Mouse (Mus musculus) midbrain, embryonic 15.5 days (tissue): ENCODE measurements around the gene Snx8. TPM values are rescaled to one million over a fixed set of nuclear protein-coding genes. Genes with fewer than 3 reads are reported as not detected.

Experiments
- ATAC-seq: fragments of 200-750 bp; cut with Nextera tagmentation; replicated peaks from 2 replicates; pipeline ENCODE4 v1.8.0; 2017; ENCODE audit warnings: moderate TSS enrichment
- H3K27ac ChIP-seq: fragments of 300-500 bp; sonication (generic); 2 replicates; pipeline ENCODE4 v1.5.1; 2015; ENCODE audit warnings: mild to moderate bottlenecking, inconsistent platforms
- H3K27me3 ChIP-seq: fragments of 300-500 bp; sonication (generic); replicated peaks from 2 replicates; pipeline ENCODE4 v1.6.1; 2015; ENCODE audit warnings: inconsistent platforms
- H3K36me3 ChIP-seq: fragments of 300-500 bp; sonication (generic); replicated peaks from 2 replicates; pipeline ENCODE4 v1.6.1; 2015; ENCODE audit warnings: inconsistent platforms
- H3K4me1 ChIP-seq: fragments of 300-500 bp; sonication (generic); 2 replicates; pipeline ENCODE4 v1.6.1; 2015; ENCODE audit warnings: inconsistent platforms
- H3K4me2 ChIP-seq: fragments of 300-500 bp; sonication (generic); 2 replicates; pipeline ENCODE4 v1.6.1; 2015; ENCODE audit warnings: inconsistent platforms, mild to moderate bottlenecking, moderate library complexity
- H3K4me3 ChIP-seq: fragments of 300-500 bp; sonication (generic); 2 replicates; pipeline ENCODE4 v1.5.1; 2015; ENCODE audit warnings: mild to moderate bottlenecking, inconsistent platforms
- H3K9ac ChIP-seq: fragments of 300-500 bp; sonication (generic); 2 replicates; pipeline ENCODE4 v1.6.1; 2015; ENCODE audit warnings: mild to moderate bottlenecking, inconsistent platforms
- H3K9me3 ChIP-seq: fragments of 300-500 bp; sonication (generic); 2 replicates; pipeline ENCODE4 v1.6.1; 2016; ENCODE audit warnings: inconsistent platforms
- WGBS: fragments of 180-500 bp; shearing (Covaris S2); methylation state at CpG from one replicate; pipeline ENCODE4 v1.1.7; 2015; ENCODE audit warnings: mixed read lengths; 5-methylcytosine and 5-hydroxymethylcytosine counted together
- polyA plus RNA-seq: library from polyadenylated mRNA; unstranded; fragments of >200 nt; fragmentation: Nextera tagmentation; extraction: Ambion mirVana; gene quantifications from 2 replicates; pipeline ENCODE4 v1.2.1, GENCODE M21; 2015

The Snx8 gene
- polyA plus RNA-seq, 1 experiment from 2014 or later = 40.5 TPM

DNA sequence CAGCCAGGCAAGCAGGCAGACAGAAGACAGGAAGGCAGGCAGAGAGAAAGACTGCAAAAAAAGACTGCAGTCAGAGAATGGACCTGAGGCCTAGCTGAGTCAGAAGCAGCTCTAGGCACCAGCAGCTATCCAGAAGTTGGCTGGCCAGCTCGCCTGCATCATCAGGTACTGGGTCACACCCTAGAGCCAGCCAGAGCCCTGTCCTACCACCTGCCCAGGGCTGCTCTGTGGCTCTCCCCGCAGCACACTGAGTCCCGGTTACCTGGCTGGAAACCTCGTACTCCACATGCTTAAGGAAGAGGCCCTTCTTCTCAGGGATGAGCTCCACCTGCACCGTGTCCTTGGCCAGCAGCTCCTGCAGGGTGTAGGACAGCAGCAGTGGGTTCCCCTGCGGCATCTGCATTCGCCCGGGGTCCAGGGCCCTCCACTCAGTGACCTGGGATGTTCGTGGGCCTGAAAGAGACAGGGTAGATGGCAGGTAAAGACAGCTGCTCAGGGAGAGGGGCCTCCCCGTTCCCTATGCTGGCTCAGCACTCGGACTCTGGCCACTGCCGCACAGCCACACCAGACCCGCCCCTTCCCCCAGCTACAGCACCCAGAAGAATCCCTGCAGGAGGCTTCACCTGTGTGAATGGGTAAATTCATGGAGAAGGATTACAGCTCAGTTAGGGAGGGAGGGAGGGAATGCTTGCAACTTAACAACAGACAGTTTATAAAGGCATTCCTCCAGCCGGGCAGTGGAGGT lies 29.0 kb downstream of the Snx8 start:
- ATAC-seq = no peak
- no peaks in the 10 kb centered on the region for H3K9me3 ChIP-seq
- WGBS = 77% methylated on average over 14 of the region's 14 CpGs
- H3K27ac ChIP-seq = no peak overlapping the region
- H3K27me3 ChIP-seq = no peaks in the 10 kb centered on the region
- H3K4me3 ChIP-seq = no peak overlapping the region
- no peaks in the 10 kb centered on the region; the same call in 1 of the 2 replicates for H3K36me3 ChIP-seq
- no peak overlapping the region for H3K4me2 ChIP-seq
- H3K9ac ChIP-seq = no peak overlapping the region
- no peaks in the 10 kb centered on the region for H3K4me1 ChIP-seq

GRCm38 (mm10) chr5:140357466-140357865 lies 31.6 kb downstream of the Snx8 start:
- no peak overlapping the region for H3K27ac ChIP-seq
- no peaks in the 10 kb centered on the region for H3K27me3 ChIP-seq
- no peaks in the 10 kb centered on the region for H3K9me3 ChIP-seq
- H3K4me1 ChIP-seq = no peaks in the 10 kb centered on the region
- WGBS = 98% methylated on average over 3 of the region's 3 CpGs
- H3K4me3 ChIP-seq = no peak overlapping the region
- ATAC-seq = no peak
- peaks cover 17% of the 10 kb centered on the region for H3K36me3 ChIP-seq
- no peak overlapping the region for H3K9ac ChIP-seq
- no peak overlapping the region for H3K4me2 ChIP-seq

GRCm38 (mm10) chr5:140355934-140356333 lies 33.1 kb downstream of the Snx8 start:
- no peaks in the 10 kb centered on the region for H3K4me1 ChIP-seq
- H3K27ac ChIP-seq = no peak overlapping the region
- no peaks in the 10 kb centered on the region for H3K27me3 ChIP-seq
- peaks cover 31% of the 10 kb centered on the region for H3K36me3 ChIP-seq
- WGBS = 88% methylated on average over 11 of the region's 11 CpGs
- no peak overlapping the region for H3K4me3 ChIP-seq
- H3K9me3 ChIP-seq = no peaks in the 10 kb centered on the region
- H3K9ac ChIP-seq = no peak overlapping the region
- ATAC-seq = no peak
- H3K4me2 ChIP-seq = no peak overlapping the region

DNA sequence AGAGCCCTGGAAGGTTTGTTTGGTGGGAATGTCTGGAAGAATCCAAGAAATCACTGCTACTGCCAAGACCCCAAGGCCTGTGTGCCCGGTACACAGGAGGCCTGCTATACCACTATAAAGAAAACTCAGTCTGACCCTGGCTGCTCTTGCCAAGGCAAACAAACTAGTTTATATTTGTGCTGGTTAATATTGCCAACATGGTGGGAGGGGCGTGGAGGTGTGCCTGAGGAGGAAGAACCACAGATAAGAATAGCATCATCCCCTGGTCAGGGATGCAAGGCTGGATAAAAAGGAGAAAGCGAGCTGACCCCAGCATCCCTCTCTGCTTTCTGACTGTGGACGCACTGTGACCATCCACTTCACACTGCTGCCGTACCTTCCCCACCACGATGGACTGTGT lies 36.7 kb downstream of the Snx8 start:
- H3K4me3 ChIP-seq = no peak overlapping the region
- H3K36me3 ChIP-seq = peaks cover 31% of the 10 kb centered on the region
- WGBS = 95% methylated on average over 6 of the region's 6 CpGs

GRCm38 (mm10) chr5:140350731-140351497 lies 38.1 kb downstream of the Snx8 start:
- 92% methylated on average over 8 of the region's 8 CpGs for WGBS
- no peak for ATAC-seq
- Histone ChIP-seq H3K36me3 (peaks cover 31% of the 10 kb centered on the region), H3K27ac (no peak overlapping the region), H3K4me3 (no peak overlapping the region), H3K4me1 (no peaks in the 10 kb centered on the region), H3K9ac (no peak overlapping the region), H3K9me3 (no peaks in the 10 kb centered on the region), H3K4me2 (no peak overlapping the region), H3K27me3 (no peaks in the 10 kb centered on the region)

More for the DNA sequence above, 36.7 kb downstream of the Snx8 start:
- H3K9ac ChIP-seq = no peak overlapping the region
- no peak for ATAC-seq
- no peak overlapping the region for H3K27ac ChIP-seq
- no peaks in the 10 kb centered on the region for H3K9me3 ChIP-seq
- no peaks in the 10 kb centered on the region for H3K4me1 ChIP-seq
- no peak overlapping the region for H3K4me2 ChIP-seq
- no peaks in the 10 kb centered on the region for H3K27me3 ChIP-seq

DNA sequence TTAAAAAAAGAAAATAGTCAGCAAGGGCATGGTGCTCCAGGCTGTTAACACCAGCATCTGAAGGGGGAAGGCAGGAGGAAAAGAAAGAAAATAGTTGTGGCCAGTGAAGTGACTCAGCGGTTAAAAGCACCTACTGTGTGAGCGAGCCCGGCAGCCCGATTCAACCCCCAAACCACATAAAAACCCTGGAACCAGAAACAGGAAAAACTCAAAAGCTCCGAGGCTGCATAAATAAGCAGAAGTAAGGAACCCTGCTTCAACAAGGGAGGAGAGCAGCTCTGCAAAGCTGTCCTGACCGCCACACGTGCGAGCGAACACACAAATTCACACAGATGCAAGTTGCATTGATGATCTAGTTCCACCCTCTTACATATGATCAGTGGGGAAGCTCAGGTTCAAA lies 39.2 kb downstream of the Snx8 start:
- Histone ChIP-seq H3K9ac (no peak overlapping the region), H3K4me1 (no peaks in the 10 kb centered on the region), H3K9me3 (no peaks in the 10 kb centered on the region), H3K27me3 (no peaks in the 10 kb centered on the region), H3K4me2 (no peak overlapping the region), H3K27ac (no peak overlapping the region), H3K36me3 (peaks cover 31% of the 10 kb centered on the region), H3K4me3 (no peak overlapping the region)
- WGBS = 95% methylated on average over 9 of the region's 9 CpGs
- ATAC-seq = no peak

DNA sequence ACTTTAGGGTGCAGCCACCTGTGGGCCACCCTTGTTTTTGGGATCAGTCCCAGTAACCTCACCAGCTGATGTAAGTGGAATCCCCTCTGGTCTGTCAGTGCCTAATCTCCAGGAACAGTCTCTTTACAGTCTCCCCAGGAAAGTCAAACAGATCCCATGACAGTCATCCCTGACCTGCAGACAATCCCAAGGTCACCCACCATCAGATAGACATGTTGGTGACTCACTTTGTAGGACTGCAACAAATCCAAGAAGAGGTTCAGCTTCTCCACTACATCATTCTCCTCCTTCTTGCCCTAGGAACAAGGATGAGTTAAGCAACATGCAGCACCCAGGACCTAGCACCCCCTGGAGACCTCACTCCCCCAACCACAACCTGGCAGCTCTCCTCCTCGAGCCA lies 43.0 kb downstream of the Snx8 start:
- H3K27me3 ChIP-seq = no peaks in the 10 kb centered on the region
- no peaks in the 10 kb centered on the region for H3K9me3 ChIP-seq
- H3K9ac ChIP-seq = no peak overlapping the region
- H3K36me3 ChIP-seq = peaks cover 1% of the 10 kb centered on the region
- H3K4me2 ChIP-seq = no peak overlapping the region
- no peak overlapping the region for H3K27ac ChIP-seq
- WGBS = 73% methylated on average over 1 of the region's 1 CpGs
- H3K4me1 ChIP-seq = no peaks in the 10 kb centered on the region
- ATAC-seq = no peak
- no peak overlapping the region for H3K4me3 ChIP-seq

DNA sequence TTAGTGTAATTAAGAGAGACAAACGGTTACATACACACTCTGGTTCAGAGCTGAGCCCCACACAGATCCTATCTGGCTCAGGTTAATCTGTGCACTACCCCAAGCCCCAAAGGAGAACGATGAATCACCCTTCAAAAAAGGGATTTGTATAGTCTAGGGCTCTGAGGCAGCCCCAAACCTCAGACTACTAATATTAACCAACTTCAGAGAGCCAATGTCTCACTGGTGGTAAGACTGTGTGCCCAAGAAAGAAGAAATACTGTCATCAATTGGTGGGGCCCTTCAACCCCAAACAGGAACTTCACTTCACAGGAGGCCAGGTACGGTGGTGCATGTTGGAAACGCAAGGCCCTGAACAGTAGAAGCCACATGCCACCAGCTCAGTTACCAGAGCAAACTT lies 43.8 kb downstream of the Snx8 start:
- 96% methylated on average over 4 of the region's 4 CpGs for WGBS
- Histone ChIP-seq H3K4me1 (no peaks in the 10 kb centered on the region), H3K9ac (no peak overlapping the region), H3K36me3 (no peaks in the 10 kb centered on the region; the same call in 1 of the 2 replicates), H3K4me2 (no peak overlapping the region), H3K4me3 (no peak overlapping the region), H3K27me3 (no peaks in the 10 kb centered on the region), H3K9me3 (no peaks in the 10 kb centered on the region), H3K27ac (no peak overlapping the region)
- no peak for ATAC-seq

- H3K36me3 ChIP-seq = peaks cover 12% of the 10 kb centered on the region; the same call in 1 of the 2 replicates
- no peak for ATAC-seq
- WGBS = 90% methylated on average over 4 of the region's 4 CpGs
Measured at GRCm38 (mm10) chr5:140342880-140343279, 46.2 kb downstream of the Snx8 start.

GRCm38 (mm10) chr5:140339836-140340235 lies 49.2 kb downstream of the Snx8 start:
- ATAC-seq = no peak
- Histone ChIP-seq H3K4me1 (no peaks in the 10 kb centered on the region), H3K27me3 (no peaks in the 10 kb centered on the region), H3K9ac (no peak overlapping the region), H3K27ac (no peak overlapping the region), H3K9me3 (no peaks in the 10 kb centered on the region), H3K4me2 (no peak overlapping the region), H3K36me3 (peaks cover 12% of the 10 kb centered on the region; the same call in 1 of the 2 replicates), H3K4me3 (no peak overlapping the region)
- WGBS = 89% methylated on average over 3 of the region's 3 CpGs

More at GRCm38 (mm10) chr5:140342880-140343279, 46.2 kb downstream of the Snx8 start:
- Histone ChIP-seq H3K4me1 (no peaks in the 10 kb centered on the region), H3K27me3 (no peaks in the 10 kb centered on the region), H3K4me2 (no peak overlapping the region), H3K27ac (no peak overlapping the region), H3K9ac (no peak overlapping the region), H3K4me3 (no peak overlapping the region), H3K9me3 (no peaks in the 10 kb centered on the region)

GRCm38 (mm10) chr5:140338779-140339178 lies 50.3 kb downstream of the Snx8 start:
- 93% methylated on average over 4 of the region's 4 CpGs for WGBS
- H3K4me3 ChIP-seq = no peak overlapping the region
- no peak overlapping the region for H3K4me2 ChIP-seq
- H3K27ac ChIP-seq = no peak overlapping the region
- ATAC-seq = no peak
- peaks cover 12% of the 10 kb centered on the region; the same call in 1 of the 2 replicates for H3K36me3 ChIP-seq
- H3K9ac ChIP-seq = no peak overlapping the region
- no peaks in the 10 kb centered on the region for H3K27me3 ChIP-seq
- H3K4me1 ChIP-seq = no peaks in the 10 kb centered on the region
- H3K9me3 ChIP-seq = no peaks in the 10 kb centered on the region

GRCm38 (mm10) chr5:140336680-140337079 lies 52.4 kb downstream of the Snx8 start:
- H3K4me3 ChIP-seq = no peak overlapping the region
- H3K27me3 ChIP-seq = no peaks in the 10 kb centered on the region
- 81% methylated on average over 1 of the region's 1 CpGs for WGBS
- H3K4me1 ChIP-seq = no peaks in the 10 kb centered on the region
- no peak overlapping the region for H3K27ac ChIP-seq
- no peak overlapping the region for H3K9ac ChIP-seq
- peaks cover 12% of the 10 kb centered on the region; the same call in 1 of the 2 replicates for H3K36me3 ChIP-seq
- ATAC-seq = no peak
- no peak overlapping the region for H3K4me2 ChIP-seq
- no peaks in the 10 kb centered on the region for H3K9me3 ChIP-seq
